Mouse (Mus musculus): ENCODE measurements at regions not wholly inside any gene's neighbourhood (a gene's known extent, or its start where the extent isn't known, plus 50 kb on each side); places are given as distances from the start of the nearest gene placed in this dataset.

DNA sequence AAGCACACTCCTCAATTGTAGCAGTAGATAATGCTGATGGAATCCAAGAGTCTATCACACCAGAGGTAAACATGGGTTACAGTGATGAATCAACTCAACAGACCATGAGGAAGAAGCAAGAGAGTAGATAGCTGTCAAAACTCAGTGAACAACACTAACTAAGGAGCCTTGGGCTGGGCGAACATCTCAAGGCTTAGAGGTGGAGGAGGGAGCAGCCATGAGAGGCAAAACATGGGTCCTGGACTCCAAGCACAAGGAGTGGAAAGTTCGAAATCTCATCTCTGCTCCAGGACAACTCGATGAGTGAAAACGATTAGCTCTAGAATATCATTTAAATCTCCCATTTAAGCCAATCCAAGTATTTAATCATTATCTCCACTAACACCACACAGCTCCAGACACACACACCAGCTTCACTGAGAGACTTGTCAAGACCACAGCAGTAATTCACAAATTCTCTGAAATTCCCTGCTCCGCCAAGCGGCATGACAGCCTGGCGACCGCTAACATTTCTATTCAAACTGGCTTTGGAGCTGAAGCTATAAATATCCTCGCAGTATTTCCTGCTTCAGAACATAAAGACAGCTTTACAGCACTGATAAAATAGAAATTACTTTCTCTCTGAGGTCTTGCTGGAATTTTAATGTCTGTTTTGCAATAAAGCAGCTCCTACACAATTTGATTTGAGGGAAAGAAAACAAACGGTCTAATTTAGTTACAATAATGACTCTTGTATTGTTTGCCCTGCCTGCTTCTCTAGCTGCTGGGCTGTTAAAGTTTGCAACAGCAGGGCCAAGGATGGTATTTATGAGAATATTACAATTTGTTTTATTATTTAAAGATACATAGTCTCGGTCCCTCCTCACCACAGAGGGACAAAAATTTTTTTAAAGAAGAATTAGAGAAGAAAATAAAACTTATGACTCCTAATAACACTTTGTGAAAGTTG is 469.3 kb upstream of the Plxna2 start:
- no peak for TF ChIP-seq CTCF (IDR thresholded peaks at IDR 0.05; ENCODE audit: low read depth)
- no peak overlapping the region for H3K9ac ChIP-seq (ENCODE audit: low read depth, low read length)
- 40% methylated on average over 11 of the region's 11 CpGs for WGBS
- H3K4me2 ChIP-seq (replicated peaks; ENCODE audit: low read depth), result no peak overlapping the region
- no peaks in the 10 kb centered on the region for H3K4me1 ChIP-seq (replicated peaks; ENCODE audit: control insufficient read depth, insufficient read depth, low read length)
- no peak overlapping the region for H3K4me3 ChIP-seq (ENCODE audit: low read depth, low read length)
- ATAC-seq, result no peak
- H3K36me3 ChIP-seq (ENCODE audit: control insufficient read depth, insufficient read depth), result no peaks in the 10 kb centered on the region
- H3K27ac ChIP-seq (ENCODE audit: low read depth, low read length), result no peak overlapping the region
- no peaks in the 10 kb centered on the region for H3K9me3 ChIP-seq (ENCODE audit: control insufficient read depth)
- H3K27me3 ChIP-seq (replicated peaks; ENCODE audit: control insufficient read depth, insufficient read depth, low read length), result no peaks in the 10 kb centered on the region

GRCm38 (mm10) chr1:194117631-194118360 is 500.2 kb upstream of the Plxna2 start:
- no peak for TF ChIP-seq CTCF (IDR thresholded peaks at IDR 0.05; ENCODE audit: low read depth)
- ATAC-seq, result no peak
- WGBS, result 78% methylated on average over 4 of the region's 4 CpGs

DNA sequence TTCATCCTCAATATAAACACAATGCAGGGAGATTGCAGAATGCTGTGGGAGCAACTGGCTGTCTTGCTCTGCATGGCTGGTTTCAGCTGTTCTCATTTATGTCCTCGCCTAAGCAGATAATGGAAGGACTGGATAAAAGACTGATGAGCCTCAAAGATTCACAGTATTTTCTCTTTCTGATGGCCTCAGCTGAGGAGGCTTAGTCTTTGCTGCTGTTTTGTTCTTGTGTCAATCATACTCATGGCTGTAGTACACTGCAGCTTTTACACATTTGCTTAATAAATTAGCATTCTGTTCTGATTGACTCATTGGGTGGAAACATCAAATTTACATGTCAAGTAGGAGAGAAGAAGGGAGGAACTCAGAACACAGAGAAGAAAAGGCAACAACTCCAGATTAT is 503.6 kb upstream of the Plxna2 start:
- Histone ChIP-seq H3K36me3 (ENCODE audit: control insufficient read depth, insufficient read depth) (no peaks in the 10 kb centered on the region), H3K4me3 (ENCODE audit: low read depth, low read length) (no peak overlapping the region), H3K9me3 (ENCODE audit: control insufficient read depth) (no peaks in the 10 kb centered on the region), H3K27me3 (replicated peaks; ENCODE audit: control insufficient read depth, insufficient read depth, low read length) (no peaks in the 10 kb centered on the region), H3K4me1 (replicated peaks; ENCODE audit: control insufficient read depth, insufficient read depth, low read length) (no peaks in the 10 kb centered on the region), H3K9ac (ENCODE audit: low read depth, low read length) (no peak overlapping the region), H3K27ac (ENCODE audit: low read depth, low read length) (no peak overlapping the region), H3K4me2 (replicated peaks; ENCODE audit: low read depth) (no peak overlapping the region)
- ATAC-seq, result no peak
- 71% methylated on average over 1 of the region's 1 CpGs for WGBS
- no peak for TF ChIP-seq CTCF (IDR thresholded peaks at IDR 0.05; ENCODE audit: low read depth)

More at GRCm38 (mm10) chr1:194117631-194118360, 500.2 kb upstream of the Plxna2 start:
- no peak overlapping the region for H3K4me2 ChIP-seq (replicated peaks; ENCODE audit: low read depth)
- no peak overlapping the region for H3K27ac ChIP-seq (ENCODE audit: low read depth, low read length)
- no peak overlapping the region for H3K4me3 ChIP-seq (ENCODE audit: low read depth, low read length)
- H3K36me3 ChIP-seq (ENCODE audit: control insufficient read depth, insufficient read depth), result no peaks in the 10 kb centered on the region
- no peak overlapping the region for H3K9ac ChIP-seq (ENCODE audit: low read depth, low read length)
- no peaks in the 10 kb centered on the region for H3K4me1 ChIP-seq (replicated peaks; ENCODE audit: control insufficient read depth, insufficient read depth, low read length)
- no peaks in the 10 kb centered on the region for H3K27me3 ChIP-seq (replicated peaks; ENCODE audit: control insufficient read depth, insufficient read depth, low read length)
- no peaks in the 10 kb centered on the region for H3K9me3 ChIP-seq (ENCODE audit: control insufficient read depth)

DNA sequence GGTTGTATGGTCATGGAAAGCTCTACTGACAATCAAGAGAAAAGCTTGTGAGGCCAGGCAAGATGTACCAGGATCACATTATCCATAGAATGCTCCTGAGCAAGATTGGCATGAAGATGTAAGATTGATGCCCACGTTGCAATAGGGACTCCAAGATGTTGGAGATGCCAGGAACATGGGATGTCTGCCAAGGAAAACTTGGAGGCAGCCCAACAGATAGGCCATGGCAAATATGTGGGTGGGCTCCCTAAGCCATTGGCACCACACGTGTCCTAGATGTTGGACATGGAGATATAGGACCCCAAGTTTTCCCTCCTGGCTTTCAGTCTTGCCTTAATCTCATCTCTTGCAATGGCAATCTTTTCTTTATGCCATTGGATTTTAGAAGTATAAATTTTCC is 506.1 kb upstream of the Plxna2 start:
- Histone ChIP-seq H3K4me2 (replicated peaks; ENCODE audit: low read depth) (no peak overlapping the region), H3K36me3 (ENCODE audit: control insufficient read depth, insufficient read depth) (no peaks in the 10 kb centered on the region), H3K9ac (ENCODE audit: low read depth, low read length) (no peak overlapping the region), H3K9me3 (ENCODE audit: control insufficient read depth) (no peaks in the 10 kb centered on the region), H3K27me3 (replicated peaks; ENCODE audit: control insufficient read depth, insufficient read depth, low read length) (no peaks in the 10 kb centered on the region), H3K4me1 (replicated peaks; ENCODE audit: control insufficient read depth, insufficient read depth, low read length) (no peaks in the 10 kb centered on the region), H3K27ac (ENCODE audit: low read depth, low read length) (no peak overlapping the region), H3K4me3 (ENCODE audit: low read depth, low read length) (no peak overlapping the region)
- ATAC-seq, result no peak
- no peak for TF ChIP-seq CTCF (IDR thresholded peaks at IDR 0.05; ENCODE audit: low read depth)
- 80% methylated on average over 2 of the region's 2 CpGs for WGBS

DNA sequence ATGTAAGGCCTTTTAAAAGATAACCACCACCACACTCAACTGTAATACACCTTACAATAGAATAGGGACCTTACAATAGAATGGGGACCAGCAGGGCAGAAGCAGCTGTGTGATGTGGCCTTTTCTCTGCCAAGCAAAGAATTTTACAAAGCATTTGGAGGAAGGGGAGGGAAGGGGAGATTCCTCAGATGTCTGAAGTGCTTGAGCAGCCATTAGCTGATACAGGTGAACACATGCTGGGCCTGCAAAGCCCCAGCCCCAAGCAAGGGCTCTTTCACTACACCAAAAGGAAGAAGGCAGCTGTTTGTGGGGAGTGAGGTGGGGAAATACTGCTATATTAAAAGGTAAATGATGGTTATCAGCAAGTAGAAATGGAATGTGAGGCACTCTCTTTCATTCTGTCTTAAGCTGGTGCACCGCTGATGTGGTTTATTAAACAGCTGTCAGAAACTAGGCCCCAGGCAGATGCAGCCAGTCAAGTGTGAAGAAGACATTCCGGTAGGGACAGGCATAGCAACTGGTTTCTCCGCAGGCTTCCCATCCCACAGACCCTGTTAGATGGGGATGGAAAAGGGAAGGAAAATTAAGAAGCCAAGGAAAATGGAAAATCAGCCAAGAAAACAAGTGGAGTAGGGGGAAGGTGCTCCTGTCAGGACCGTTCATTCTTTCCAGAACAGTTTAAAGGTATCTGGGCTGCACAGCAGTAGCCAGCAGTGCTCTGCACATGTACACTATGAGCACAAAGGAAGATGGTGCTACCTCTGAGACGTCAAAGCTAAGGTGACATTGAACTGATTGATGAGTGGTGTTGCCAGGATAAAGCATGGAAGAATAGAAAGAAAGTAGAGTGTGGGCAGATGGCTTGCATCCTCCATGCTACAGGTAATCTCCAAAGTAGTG is 508.6 kb upstream of the Plxna2 start:
- no peaks in the 10 kb centered on the region for H3K27me3 ChIP-seq (replicated peaks; ENCODE audit: control insufficient read depth, insufficient read depth, low read length)
- 76% methylated on average over 5 of the region's 5 CpGs for WGBS
- no peak overlapping the region for H3K9ac ChIP-seq (ENCODE audit: low read depth, low read length)
- no peak overlapping the region for H3K4me3 ChIP-seq (ENCODE audit: low read depth, low read length)
- H3K4me1 ChIP-seq (replicated peaks; ENCODE audit: control insufficient read depth, insufficient read depth, low read length), result no peaks in the 10 kb centered on the region
- no peak for ATAC-seq
- no peaks in the 10 kb centered on the region for H3K9me3 ChIP-seq (ENCODE audit: control insufficient read depth)
- no peaks in the 10 kb centered on the region for H3K36me3 ChIP-seq (ENCODE audit: control insufficient read depth, insufficient read depth)
- TF ChIP-seq CTCF (IDR thresholded peaks at IDR 0.05; ENCODE audit: low read depth), result no peak
- no peak overlapping the region for H3K4me2 ChIP-seq (replicated peaks; ENCODE audit: low read depth)
- no peak overlapping the region for H3K27ac ChIP-seq (ENCODE audit: low read depth, low read length)

Measured in intestine, postnatal 0 days (tissue).